Mouse (Mus musculus): ENCODE data around the gene Gm5460. TPM values are rescaled to one million over a fixed set of nuclear protein-coding genes. Genes with fewer than 3 reads are reported as not detected.

Gm5460 gene
- polyA plus RNA-seq, 1 experiment from 2014 or later, result not detected

- no peaks in the 10 kb centered on the region for H3K9me3 ChIP-seq (ENCODE audit: control insufficient read depth, low read length)
- no peak for DNase-seq (ENCODE audit: low spot score)
- no peaks in the 10 kb centered on the region for H3K27me3 ChIP-seq (ENCODE audit: control insufficient read depth, insufficient read depth, low read length)
- ATAC-seq (ENCODE audit: low FRiP score, low TSS enrichment), result no peak
- H3K4me1 ChIP-seq (replicated peaks; ENCODE audit: control insufficient read depth, insufficient read depth), result no peaks in the 10 kb centered on the region
- no peak overlapping the region for H3K4me3 ChIP-seq (ENCODE audit: low read depth, low read length)
- H3K27ac ChIP-seq (replicated peaks), result no peak overlapping the region
- H3K36me3 ChIP-seq (ENCODE audit: control insufficient read depth, insufficient read depth, low read length), result no peaks in the 10 kb centered on the region
- H3K9ac ChIP-seq (ENCODE audit: low read length), result no peak overlapping the region
- TF ChIP-seq EP300 (optimal IDR thresholded peaks at IDR 0.05) (no peak), CTCF (IDR thresholded peaks at IDR 0.05; ENCODE audit: low read depth) (no peak)
- no peak overlapping the region for H3K4me2 ChIP-seq (replicated peaks; ENCODE audit: low read depth)
- 69% methylated on average over 4 of the region's 4 CpGs for WGBS
These were observed 61.7 kb downstream of the Gm5460 start for GRCm38 (mm10) chr14:34078293-34078692.

- TF ChIP-seq CTCF (IDR thresholded peaks at IDR 0.05; ENCODE audit: low read depth), result peak; percentile 98
- TF ChIP-seq EP300 (optimal IDR thresholded peaks at IDR 0.05), result no peak
- WGBS, result 14% methylated on average over 11 of the region's 11 CpGs
These were observed 63.9 kb downstream of the Gm5460 start for GRCm38 (mm10) chr14:34080321-34080997.

GRCm38 (mm10) chr14:34085731-34086130, 69.2 kb downstream of the Gm5460 start, which contains the start of gene Anxa8:
Gene Anxa8 (plus strand): TSS chr14:34085981.
- DNase-seq (ENCODE audit: low spot score), result peak; percentile 58
- H3K36me3 ChIP-seq (ENCODE audit: control insufficient read depth, insufficient read depth, low read length), result no peaks in the 10 kb centered on the region
- H3K9ac ChIP-seq (ENCODE audit: low read length), result peak within 1 kb of the TSS; percentile 27; the same call in 1 of the 2 replicates
- H3K4me1 ChIP-seq (replicated peaks; ENCODE audit: control insufficient read depth, insufficient read depth), result no peaks in the 10 kb centered on the region
- H3K27ac ChIP-seq (replicated peaks), result no peak within 1 kb of the TSS
- 20% methylated on average over 4 of the region's 4 CpGs for WGBS
- TF ChIP-seq CTCF (IDR thresholded peaks at IDR 0.05; ENCODE audit: low read depth) (no peak), EP300 (optimal IDR thresholded peaks at IDR 0.05) (no peak)
- H3K4me3 ChIP-seq (ENCODE audit: low read depth, low read length), result peak within 1 kb of the TSS; percentile 17
- no peaks in the 10 kb centered on the region for H3K9me3 ChIP-seq (ENCODE audit: control insufficient read depth, low read length)
- H3K27me3 ChIP-seq (ENCODE audit: control insufficient read depth, insufficient read depth, low read length), result no peaks in the 10 kb centered on the region
- ATAC-seq (ENCODE audit: low FRiP score, low TSS enrichment), result peak; percentile 72; the same call in 1 of the 2 replicates
- H3K4me2 ChIP-seq (replicated peaks; ENCODE audit: low read depth), result peak within 1 kb of the TSS; percentile 34

More at GRCm38 (mm10) chr14:34080321-34080997, 63.9 kb downstream of the Gm5460 start:
- Histone ChIP-seq H3K36me3 (ENCODE audit: control insufficient read depth, insufficient read depth, low read length) (no peaks in the 10 kb centered on the region), H3K27ac (replicated peaks) (no peak overlapping the region), H3K4me1 (replicated peaks; ENCODE audit: control insufficient read depth, insufficient read depth) (no peaks in the 10 kb centered on the region), H3K4me2 (replicated peaks; ENCODE audit: low read depth) (no peak overlapping the region), H3K9ac (ENCODE audit: low read length) (no peak overlapping the region), H3K9me3 (ENCODE audit: control insufficient read depth, low read length) (no peaks in the 10 kb centered on the region), H3K27me3 (ENCODE audit: control insufficient read depth, insufficient read depth, low read length) (no peaks in the 10 kb centered on the region), H3K4me3 (ENCODE audit: low read depth, low read length) (no peak overlapping the region)
- peak; percentile 85 for DNase-seq (ENCODE audit: low spot score)
- peak; percentile 84 for ATAC-seq (ENCODE audit: low FRiP score, low TSS enrichment)

GRCm38 (mm10) chr14:34086806-34087205, 70.2 kb downstream of the Gm5460 start:
- Histone ChIP-seq H3K36me3 (ENCODE audit: control insufficient read depth, insufficient read depth, low read length) (no peaks in the 10 kb centered on the region), H3K4me1 (replicated peaks; ENCODE audit: control insufficient read depth, insufficient read depth) (no peaks in the 10 kb centered on the region), H3K4me2 (replicated peaks; ENCODE audit: low read depth) (peak overlapping the region; percentile 34), H3K9me3 (ENCODE audit: control insufficient read depth, low read length) (no peaks in the 10 kb centered on the region), H3K4me3 (ENCODE audit: low read depth, low read length) (peak overlapping the region; percentile 17), H3K27ac (replicated peaks) (no peak overlapping the region), H3K9ac (ENCODE audit: low read length) (peak overlapping the region; percentile 27; the same call in 1 of the 2 replicates), H3K27me3 (ENCODE audit: control insufficient read depth, insufficient read depth, low read length) (no peaks in the 10 kb centered on the region)
- no peak for ATAC-seq (ENCODE audit: low FRiP score, low TSS enrichment)
- DNase-seq (ENCODE audit: low spot score), result no peak
- 44% methylated on average over 3 of the region's 4 CpGs for WGBS
- TF ChIP-seq EP300 (optimal IDR thresholded peaks at IDR 0.05), result no peak
- no peak for TF ChIP-seq CTCF (IDR thresholded peaks at IDR 0.05; ENCODE audit: low read depth)

GRCm38 (mm10) chr14:34087856-34088398, 71.4 kb downstream of the Gm5460 start:
- ATAC-seq (ENCODE audit: low FRiP score, low TSS enrichment), result no peak
- Histone ChIP-seq H3K4me3 (ENCODE audit: low read depth, low read length) (no peak overlapping the region), H3K4me2 (replicated peaks; ENCODE audit: low read depth) (no peak overlapping the region), H3K9ac (ENCODE audit: low read length) (no peak overlapping the region), H3K27ac (replicated peaks) (no peak overlapping the region), H3K27me3 (ENCODE audit: control insufficient read depth, insufficient read depth, low read length) (no peaks in the 10 kb centered on the region), H3K36me3 (ENCODE audit: control insufficient read depth, insufficient read depth, low read length) (no peaks in the 10 kb centered on the region), H3K9me3 (ENCODE audit: control insufficient read depth, low read length) (no peaks in the 10 kb centered on the region), H3K4me1 (replicated peaks; ENCODE audit: control insufficient read depth, insufficient read depth) (no peaks in the 10 kb centered on the region)
- WGBS, result 56% methylated on average over 2 of the region's 2 CpGs
- no peak for DNase-seq (ENCODE audit: low spot score)
- TF ChIP-seq EP300 (optimal IDR thresholded peaks at IDR 0.05), result no peak
- TF ChIP-seq CTCF (IDR thresholded peaks at IDR 0.05; ENCODE audit: low read depth), result no peak

- 60% methylated on average over 8 of the region's 8 CpGs for WGBS
- H3K4me3 ChIP-seq (ENCODE audit: low read depth, low read length), result no peak overlapping the region
- no peak for TF ChIP-seq EP300 (optimal IDR thresholded peaks at IDR 0.05)
- no peak for TF ChIP-seq CTCF (IDR thresholded peaks at IDR 0.05; ENCODE audit: low read depth)
- no peaks in the 10 kb centered on the region for H3K27me3 ChIP-seq (ENCODE audit: control insufficient read depth, insufficient read depth, low read length)
- no peaks in the 10 kb centered on the region for H3K36me3 ChIP-seq (ENCODE audit: control insufficient read depth, insufficient read depth, low read length)
- H3K27ac ChIP-seq (replicated peaks), result no peak overlapping the region
- DNase-seq (ENCODE audit: low spot score) (no peak), ATAC-seq (ENCODE audit: low FRiP score, low TSS enrichment) (no peak)
- no peaks in the 10 kb centered on the region for H3K4me1 ChIP-seq (replicated peaks; ENCODE audit: control insufficient read depth, insufficient read depth)
- H3K9ac ChIP-seq (ENCODE audit: low read length), result no peak overlapping the region
- H3K9me3 ChIP-seq (ENCODE audit: control insufficient read depth, low read length), result no peaks in the 10 kb centered on the region
- no peak overlapping the region for H3K4me2 ChIP-seq (replicated peaks; ENCODE audit: low read depth)
These were observed 73.2 kb downstream of the Gm5460 start for GRCm38 (mm10) chr14:34089796-34090195.
